Mouse (Mus musculus) embryonic stem cell, embryonic (primary cell): ENCODE data around the gene Commd3.

Experiments used
- CTCF ChIA-PET, 4 experiments: fragments of 300-600 bp in 2 of 4; fragments of 350-600 bp in 2 of 4; sonication (Branson Sonifier 250); formaldehyde crosslinking; loops; one replicate each; lab custom pipeline; 2022; ENCODE audit warnings: inconsistent platforms in 2 of 4; lab: Charles Lee
- POLR2A ChIA-PET, 4 experiments: fragments of 300-600 bp in 2 of 4; fragments of 350-600 bp in 2 of 4; sonication (Branson Sonifier 250); formaldehyde crosslinking; loops; one replicate each; lab custom pipeline; 2022; ENCODE audit warnings: antibody characterized with exemption in 4 of 4, inconsistent platforms in 1 of 4; lab: Charles Lee

The Commd3 gene

DNA sequence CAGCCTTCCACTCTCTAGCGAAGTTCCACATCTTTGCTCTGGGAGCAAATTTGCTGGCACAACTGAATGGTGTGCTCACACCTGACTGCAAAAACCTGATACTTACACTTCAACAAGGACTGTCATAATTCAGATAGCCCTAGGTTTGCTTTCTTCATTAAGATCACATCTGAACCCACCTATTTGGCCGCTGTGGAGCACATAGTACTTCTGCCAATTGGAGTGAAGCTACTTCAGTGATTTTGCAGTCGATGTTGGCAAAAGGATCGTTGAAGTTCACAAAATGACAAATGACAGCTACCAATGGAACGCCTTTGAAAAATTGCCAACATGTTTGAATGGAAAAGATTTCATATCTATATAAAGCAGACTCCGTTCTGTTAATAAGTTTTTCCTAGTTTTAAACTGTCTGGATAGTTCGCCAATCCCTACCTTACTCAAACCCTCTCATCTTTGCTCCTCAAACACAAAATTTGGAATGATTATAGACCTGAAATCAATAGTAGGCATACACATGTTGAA is 23.5 kb downstream of the Commd3 start:
- ChIA-PET CTCF (interaction anchor here in 1 of 4 experiments (0.6 to 0.8 kb wide), 3 partner anchors 461 to 725 kb away, joined by 3 to 6 read pairs (median 4); no protein-coding TSS in a partner anchor), POLR2A (interaction anchor here in 2 of 4 experiments (0.9 to 1.8 kb wide), 2 partner anchors 23 to 24 kb away, joined by 3 to 4 read pairs; partner anchors contain the start of gene Commd3 (in 2 of the 2))

DNA sequence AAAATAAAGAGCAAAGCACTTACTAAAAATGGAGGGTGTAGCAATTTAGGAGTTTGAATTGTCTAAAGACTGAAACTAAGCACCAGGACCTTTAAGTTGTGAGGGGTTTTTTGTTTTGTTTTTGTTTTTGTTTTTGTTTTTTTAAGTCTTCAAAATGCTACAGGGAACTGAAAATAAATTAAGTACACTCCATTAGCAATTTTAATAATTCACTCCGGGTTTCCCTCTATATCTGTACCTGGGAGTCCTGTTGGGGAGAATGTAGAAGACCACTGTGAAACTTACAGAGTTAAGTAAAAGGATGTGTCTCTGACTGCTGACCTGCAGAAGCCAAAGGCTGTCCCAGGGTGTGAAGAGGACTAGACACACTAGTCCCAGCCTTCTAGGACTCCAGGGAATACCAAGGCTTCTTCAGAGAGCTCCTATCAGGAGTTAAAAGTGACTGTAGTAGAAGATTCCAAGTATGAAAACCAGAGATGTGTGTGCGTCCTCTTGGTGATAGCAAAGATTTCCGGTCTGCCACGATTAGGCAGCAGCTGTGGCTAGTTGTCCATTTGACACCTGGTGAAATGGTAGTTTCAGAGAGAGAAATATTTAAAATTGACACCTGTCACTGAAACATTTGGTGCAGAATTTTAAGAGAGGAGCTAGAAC is 25.5 kb downstream of the Commd3 start:
- ChIA-PET CTCF (no interaction called here), POLR2A (no interaction called here)

DNA sequence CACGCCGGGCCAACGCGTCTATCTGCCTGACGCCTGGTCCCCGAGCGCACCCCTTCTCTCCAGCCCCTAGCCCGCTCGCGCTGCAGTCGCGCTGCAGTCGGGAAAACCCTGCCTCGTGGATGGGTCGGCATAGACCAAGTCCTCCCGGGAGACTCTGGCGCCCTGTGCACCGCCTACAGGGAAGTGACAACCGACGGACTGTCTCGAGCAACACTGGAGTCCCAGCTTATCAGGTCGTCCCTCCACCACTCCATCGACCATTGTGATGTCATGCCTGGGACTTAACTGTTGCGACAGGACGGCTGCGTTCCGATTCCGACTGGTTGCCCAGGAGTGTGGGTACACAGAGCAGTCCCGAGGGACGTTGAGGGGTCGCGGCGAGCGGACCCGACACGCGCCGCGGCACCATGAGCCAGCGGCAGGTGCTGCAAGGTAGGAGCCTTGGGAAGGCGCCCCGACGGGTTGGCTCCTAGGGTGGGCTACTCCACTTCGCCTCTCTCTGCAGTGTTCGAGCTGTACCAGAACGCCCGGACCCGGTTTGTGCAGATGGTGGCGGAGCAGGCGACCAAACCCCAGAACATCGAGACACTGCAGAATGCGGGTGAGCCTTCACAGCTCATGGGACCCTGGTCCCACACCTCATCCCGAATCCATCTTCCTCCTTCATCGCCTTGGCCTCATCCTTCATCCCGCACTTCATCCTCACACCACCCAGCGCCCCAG is 26.6 kb downstream of the Commd3 start:
- CTCF ChIA-PET: no interaction called here
- POLR2A ChIA-PET: interaction anchor here in 1 of 4 experiments (1.0 to 1.2 kb wide), 2 partner anchors 27 to 672 kb away, joined by 3 read pairs; partner anchors contain the start of gene Commd3

DNA sequence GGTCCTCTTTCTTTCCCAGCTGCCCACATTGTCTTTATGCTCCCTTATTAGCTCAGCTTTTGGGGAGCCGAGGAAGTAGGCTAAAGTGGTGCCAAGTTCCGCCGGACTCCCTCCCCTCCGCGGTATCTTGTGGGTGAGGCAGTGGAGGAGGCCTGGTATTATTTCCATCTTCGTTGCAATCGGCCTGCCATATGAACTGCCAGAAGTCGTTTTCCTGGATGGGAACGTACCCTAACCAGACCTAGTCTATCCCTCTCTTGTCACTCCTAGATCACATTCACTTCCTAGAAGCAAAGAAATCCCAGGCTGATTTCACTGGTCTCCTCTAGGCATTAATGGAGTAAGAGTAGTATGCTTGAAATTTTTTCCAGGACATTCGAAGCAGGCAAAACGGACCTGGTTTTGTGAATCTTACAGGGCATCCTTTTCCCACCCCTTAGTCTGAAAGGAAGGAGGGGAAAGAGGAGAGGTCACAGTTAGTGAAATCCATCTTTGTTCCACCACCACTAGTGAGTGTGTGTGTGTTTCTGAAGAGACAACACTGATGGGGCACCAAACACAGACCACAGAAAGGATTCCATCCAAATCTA is 27.3 kb downstream of the Commd3 start:
- ChIA-PET POLR2A (interaction anchor here in 1 of 4 experiments (1.0 to 1.2 kb wide), 2 partner anchors 27 to 672 kb away, joined by 3 read pairs; partner anchors contain the start of gene Commd3), CTCF (no interaction called here)

DNA sequence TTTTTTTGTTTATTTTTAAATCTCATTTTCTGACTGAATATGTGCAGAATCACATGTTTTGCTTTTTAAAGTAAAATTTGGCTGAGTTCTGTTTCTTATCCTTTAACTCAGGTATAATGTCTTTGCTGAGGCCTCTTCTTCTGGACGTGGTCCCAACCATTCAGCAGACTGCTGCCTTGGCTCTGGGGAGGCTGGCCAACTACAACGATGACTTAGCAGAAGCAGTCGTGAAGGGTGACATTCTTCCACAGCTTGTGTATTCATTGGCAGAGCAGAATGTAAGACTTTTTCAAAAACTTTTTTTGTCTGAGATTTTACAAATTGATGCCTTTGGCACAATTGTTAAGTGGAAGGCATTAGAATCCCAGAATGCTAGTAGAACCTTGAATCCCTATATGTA is 38.2 kb downstream of the Commd3 start:
- ChIA-PET CTCF (no interaction called here), POLR2A (no interaction called here)

DNA sequence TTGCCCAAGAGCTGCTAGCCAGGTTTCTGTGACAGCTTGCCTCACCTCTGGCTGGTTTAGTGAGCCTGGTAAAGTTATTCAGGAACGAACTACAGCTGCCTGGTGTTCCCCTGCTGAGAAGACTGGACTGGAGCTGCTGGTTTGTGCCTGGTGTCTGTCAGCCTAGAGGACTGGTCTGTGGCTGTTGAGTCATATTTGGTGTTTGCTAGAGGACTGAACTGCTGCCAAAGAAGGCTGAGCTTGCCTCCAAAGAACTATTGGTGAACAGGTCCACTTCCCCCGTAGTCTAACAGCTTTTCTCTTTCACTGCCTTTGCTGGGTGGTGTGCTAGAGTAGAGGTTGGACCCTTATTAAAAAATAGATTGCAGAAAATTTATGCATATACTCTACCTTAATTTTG is 40.9 kb downstream of the Commd3 start:
- ChIA-PET POLR2A (interaction anchor here in 1 of 4 experiments (0.5 kb wide), 1 partner anchor 1813 kb away, joined by 3 read pairs; no protein-coding TSS in a partner anchor), CTCF (no interaction called here)

DNA sequence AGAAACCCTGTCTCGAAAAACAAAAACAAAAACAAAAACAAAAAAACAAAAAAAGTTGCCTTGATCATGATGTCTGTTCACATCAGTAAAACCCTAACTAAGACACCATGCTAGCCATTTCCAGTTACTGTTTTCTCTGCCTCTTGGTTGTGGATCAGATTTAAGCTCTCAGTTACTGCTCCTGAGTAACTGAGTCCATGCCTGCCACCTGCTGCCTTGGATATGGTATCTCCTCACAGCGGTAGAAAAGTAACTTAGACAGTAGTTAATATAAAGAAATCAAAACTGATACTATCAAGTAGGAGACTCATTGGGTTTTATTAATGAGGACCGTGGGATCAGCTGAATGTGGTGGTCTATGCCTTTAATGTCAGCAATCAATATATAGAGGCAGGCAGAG is 42.2 kb downstream of the Commd3 start:
- POLR2A ChIA-PET: no interaction called here
- CTCF ChIA-PET: no interaction called here

DNA sequence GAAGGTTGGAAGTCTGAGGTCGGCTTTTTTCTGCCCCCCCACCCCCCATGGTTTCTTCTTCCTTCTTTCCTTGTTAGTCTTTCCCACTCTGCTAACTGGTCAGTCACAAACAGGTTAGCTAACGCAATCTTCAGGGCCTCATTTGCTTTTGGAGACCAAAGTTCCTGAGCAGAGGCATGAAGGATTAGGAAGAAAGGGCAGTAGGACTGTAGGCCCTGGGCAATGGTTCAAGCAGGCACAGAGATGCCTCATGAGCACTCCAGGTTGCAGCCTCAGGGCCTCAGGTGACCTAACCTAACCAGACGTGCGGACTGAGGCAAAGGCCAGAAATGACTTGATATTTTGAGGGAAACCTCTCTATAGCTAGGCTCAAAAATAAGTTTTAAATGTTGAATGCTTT is 46.3 kb downstream of the Commd3 start:
- ChIA-PET POLR2A (interaction anchor here in 1 of 4 experiments (0.6 kb wide), 1 partner anchor 36 kb away, joined by 4 read pairs; no protein-coding TSS in a partner anchor), CTCF (no interaction called here)

DNA sequence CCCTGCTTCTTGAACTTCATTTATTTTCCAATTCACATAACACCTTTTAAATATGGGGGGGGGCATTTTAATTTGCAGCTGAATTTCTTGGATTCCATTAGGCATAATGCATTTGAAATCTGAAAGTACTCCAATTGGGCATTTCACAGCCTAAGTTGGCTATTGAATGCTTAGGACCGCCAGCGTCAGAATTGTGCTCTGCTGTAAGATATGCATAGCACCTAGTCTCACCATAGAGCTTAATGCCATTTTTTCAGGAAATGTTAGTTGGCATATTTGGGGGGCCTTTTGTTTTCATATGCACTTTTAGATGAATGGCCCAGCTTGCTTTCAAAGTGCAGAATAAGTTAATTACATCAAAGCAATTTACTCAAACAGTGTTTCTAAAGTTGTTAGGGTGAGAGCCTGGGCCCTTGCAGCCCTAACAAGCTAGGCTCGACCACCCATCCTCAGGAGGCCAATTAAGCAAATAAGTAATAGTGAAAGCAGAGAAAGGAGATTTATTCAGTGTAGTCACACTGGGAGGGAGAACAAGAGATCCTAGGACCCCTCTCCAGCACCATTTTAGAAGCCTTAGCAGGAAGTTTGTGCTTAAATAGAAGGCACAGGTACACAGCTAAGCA is 50.1 kb downstream of the Commd3 start:
- ChIA-PET POLR2A (no interaction called here), CTCF (interaction anchor here in 1 of 4 experiments (0.5 kb wide), 1 partner anchor 517 kb away, joined by 5 read pairs; no protein-coding TSS in a partner anchor)

DNA sequence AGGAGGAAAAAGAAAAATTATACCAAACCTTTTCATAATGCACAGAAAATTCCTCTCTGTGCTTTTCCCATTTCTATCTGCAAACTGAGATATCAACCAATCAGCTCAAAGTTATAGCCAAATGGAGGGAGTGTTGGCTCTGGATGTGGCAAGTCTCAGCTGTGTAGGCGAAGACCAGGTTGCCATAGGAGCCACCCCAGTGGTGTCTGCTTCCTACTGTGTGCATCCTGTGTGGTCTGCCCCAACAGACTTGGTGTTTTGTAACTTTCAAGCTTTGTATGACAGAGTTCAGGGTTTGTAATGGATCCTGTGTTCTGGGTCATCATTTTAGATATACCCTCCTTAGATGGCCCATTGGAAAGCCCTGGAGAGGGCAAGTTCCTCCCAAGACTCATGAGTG is 52.3 kb downstream of the Commd3 start:
- POLR2A ChIA-PET: no interaction called here
- CTCF ChIA-PET: no interaction called here
